Mouse (Mus musculus): ENCODE data around the gene Vamp3. TPM values are rescaled to one million over a fixed set of nuclear protein-coding genes. Genes with fewer than 3 reads are reported as not detected.

Vamp3 gene
- polyA plus RNA-seq, 1 experiment from 2014 or later: 43.2 TPM

DNA sequence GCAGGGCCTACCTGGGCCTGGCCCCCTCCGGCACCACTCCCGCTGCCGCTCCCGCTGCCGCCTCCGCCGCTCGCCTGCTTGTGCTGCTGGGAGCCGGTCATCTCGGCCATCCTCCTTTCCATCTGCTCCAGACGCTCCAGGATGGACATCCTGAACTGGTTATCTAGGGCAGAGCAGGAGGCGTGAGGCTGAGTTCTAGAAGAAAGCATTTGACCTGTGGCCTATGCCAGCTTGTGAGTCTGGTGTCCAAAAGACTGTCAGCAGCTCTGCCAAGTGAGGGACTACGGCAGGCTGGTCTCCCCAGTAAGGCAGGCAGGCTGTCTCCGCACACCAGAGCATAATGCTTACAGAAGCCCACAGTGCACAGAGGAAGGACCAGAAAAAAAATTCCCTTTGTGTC is 31.1 kb upstream of the Vamp3 start:
- H3K27me3 ChIP-seq (ENCODE audit: control insufficient read depth, insufficient read depth, low read length): no peaks in the 10 kb centered on the region
- no peak overlapping the region for H3K4me3 ChIP-seq (replicated peaks; ENCODE audit: low read length)
- 88% methylated on average over 14 of the region's 14 CpGs for WGBS
- no peak overlapping the region for H3K9ac ChIP-seq
- peaks cover 48% of the 10 kb centered on the region for H3K36me3 ChIP-seq (replicated peaks; ENCODE audit: control insufficient read depth, insufficient read depth)
- no peaks in the 10 kb centered on the region for H3K9me3 ChIP-seq (ENCODE audit: control insufficient read depth, low read length)
- ATAC-seq (ENCODE audit: low FRiP score) (no peak), DNase-seq (ENCODE audit: low spot score) (no peak)
- H3K27ac ChIP-seq: no peak overlapping the region
- no peak overlapping the region for H3K4me2 ChIP-seq (replicated peaks)
- no peaks in the 10 kb centered on the region for H3K4me1 ChIP-seq (replicated peaks; ENCODE audit: control insufficient read depth, insufficient read depth, low read length)

DNA sequence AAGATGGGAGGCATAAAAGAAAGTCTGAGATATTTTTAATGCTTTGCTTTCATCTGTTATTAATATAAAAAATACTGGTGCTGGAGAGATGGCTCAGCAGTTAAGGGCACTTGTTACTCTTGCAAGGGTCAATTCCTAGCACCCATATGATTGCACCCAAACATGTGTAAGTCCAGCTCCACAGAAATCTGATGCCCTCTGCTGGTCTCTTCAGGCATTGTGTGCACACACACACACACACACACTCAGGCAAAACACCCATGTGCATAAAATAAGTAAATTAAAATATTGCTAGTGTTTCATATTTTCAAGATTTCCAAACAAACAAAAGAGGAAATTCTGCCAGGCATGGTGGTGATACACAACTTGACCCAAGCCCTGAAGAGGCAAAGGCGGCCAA is 29.6 kb upstream of the Vamp3 start:
- Histone ChIP-seq H3K36me3 (replicated peaks; ENCODE audit: control insufficient read depth, insufficient read depth) (peaks cover 63% of the 10 kb centered on the region), H3K27ac (no peak overlapping the region), H3K4me3 (replicated peaks; ENCODE audit: low read length) (no peak overlapping the region), H3K27me3 (ENCODE audit: control insufficient read depth, insufficient read depth, low read length) (no peaks in the 10 kb centered on the region), H3K4me1 (replicated peaks; ENCODE audit: control insufficient read depth, insufficient read depth, low read length) (no peaks in the 10 kb centered on the region), H3K9ac (no peak overlapping the region), H3K9me3 (ENCODE audit: control insufficient read depth, low read length) (no peaks in the 10 kb centered on the region), H3K4me2 (replicated peaks) (no peak overlapping the region)
- DNase-seq (ENCODE audit: low spot score) (no peak), ATAC-seq (ENCODE audit: low FRiP score) (no peak)
- 100% methylated on average over 1 of the region's 1 CpGs for WGBS

DNA sequence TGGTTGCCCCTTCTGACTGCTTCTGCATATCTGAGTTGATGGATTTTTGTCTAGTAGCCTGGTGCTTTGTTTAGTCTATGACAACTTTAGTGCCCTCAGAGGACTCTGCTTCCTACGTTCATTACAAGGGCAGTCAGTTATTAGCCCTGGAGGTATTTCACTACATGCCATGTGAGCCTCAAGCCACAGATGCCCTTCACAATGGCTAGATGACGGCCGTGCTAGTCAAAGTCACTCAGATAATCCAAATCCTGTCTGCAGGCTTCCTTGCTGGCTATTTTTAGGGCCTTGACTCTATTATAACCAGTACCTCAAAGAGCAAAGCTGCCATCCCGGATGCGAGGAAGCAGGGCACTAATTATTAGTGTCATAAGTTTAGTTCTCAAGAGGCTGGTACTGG is 25.3 kb upstream of the Vamp3 start:
- Histone ChIP-seq H3K9me3 (ENCODE audit: control insufficient read depth, low read length) (no peaks in the 10 kb centered on the region), H3K4me2 (replicated peaks) (no peak overlapping the region), H3K27ac (no peak overlapping the region), H3K36me3 (replicated peaks; ENCODE audit: control insufficient read depth, insufficient read depth) (peaks cover 98% of the 10 kb centered on the region), H3K4me1 (replicated peaks; ENCODE audit: control insufficient read depth, insufficient read depth, low read length) (no peaks in the 10 kb centered on the region), H3K4me3 (replicated peaks; ENCODE audit: low read length) (no peak overlapping the region), H3K9ac (no peak overlapping the region), H3K27me3 (ENCODE audit: control insufficient read depth, insufficient read depth, low read length) (no peaks in the 10 kb centered on the region)
- DNase-seq (ENCODE audit: low spot score): no peak
- no peak for ATAC-seq (ENCODE audit: low FRiP score)
- 79% methylated on average over 5 of the region's 5 CpGs for WGBS

DNA sequence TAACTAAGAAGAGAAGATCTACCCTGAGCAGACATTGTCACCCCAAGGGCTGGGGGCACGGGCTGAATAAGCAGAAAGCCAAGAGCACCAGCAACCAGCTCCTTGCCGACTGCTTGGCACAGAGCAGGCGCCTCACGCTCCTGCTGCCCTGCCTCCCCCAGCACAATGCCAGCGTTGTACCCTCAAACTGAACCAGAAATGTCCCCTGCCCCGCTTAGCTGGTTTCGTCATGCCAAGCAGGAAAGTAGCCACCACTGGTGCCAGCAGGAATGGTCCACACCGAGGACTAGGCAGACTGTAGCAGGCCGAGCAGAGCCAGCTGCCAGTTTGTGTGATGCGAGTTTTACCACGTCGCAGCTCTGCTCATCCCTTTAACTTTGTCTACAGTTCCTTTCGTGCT is 24.2 kb upstream of the Vamp3 start:
- Histone ChIP-seq H3K36me3 (replicated peaks; ENCODE audit: control insufficient read depth, insufficient read depth) (peaks cover 100% of the 10 kb centered on the region), H3K9ac (no peak overlapping the region), H3K27me3 (ENCODE audit: control insufficient read depth, insufficient read depth, low read length) (no peaks in the 10 kb centered on the region), H3K9me3 (ENCODE audit: control insufficient read depth, low read length) (no peaks in the 10 kb centered on the region), H3K4me2 (replicated peaks) (no peak overlapping the region), H3K4me3 (replicated peaks; ENCODE audit: low read length) (no peak overlapping the region), H3K4me1 (replicated peaks; ENCODE audit: control insufficient read depth, insufficient read depth, low read length) (no peaks in the 10 kb centered on the region), H3K27ac (no peak overlapping the region)
- DNase-seq (ENCODE audit: low spot score) (no peak), ATAC-seq (ENCODE audit: low FRiP score) (no peak)
- 92% methylated on average over 13 of the region's 13 CpGs for WGBS

DNA sequence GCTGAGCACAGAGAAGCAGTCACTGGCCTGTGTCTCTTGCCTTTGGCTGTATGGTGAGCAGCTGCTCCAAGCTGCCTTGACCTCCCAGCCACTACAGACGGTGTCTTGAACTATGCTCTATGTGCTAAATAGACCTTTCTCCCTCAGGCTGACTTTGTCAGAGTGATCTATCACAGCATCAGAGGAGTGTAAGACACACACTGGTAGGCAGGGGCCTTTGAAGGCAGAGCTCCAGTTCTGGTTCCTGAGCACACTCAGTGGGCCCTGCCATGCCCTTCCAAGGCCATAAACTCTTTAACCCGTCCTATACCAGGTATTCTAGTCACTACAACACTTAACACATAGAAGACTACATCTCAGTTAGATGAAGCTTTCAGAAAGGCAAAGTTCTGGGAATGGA is 23.6 kb upstream of the Vamp3 start:
- no peak overlapping the region for H3K4me3 ChIP-seq (replicated peaks; ENCODE audit: low read length)
- WGBS: 75% methylated on average over 2 of the region's 2 CpGs
- no peak overlapping the region for H3K4me2 ChIP-seq (replicated peaks)
- no peak overlapping the region for H3K9ac ChIP-seq
- no peaks in the 10 kb centered on the region for H3K4me1 ChIP-seq (replicated peaks; ENCODE audit: control insufficient read depth, insufficient read depth, low read length)
- ATAC-seq (ENCODE audit: low FRiP score) (no peak), DNase-seq (ENCODE audit: low spot score) (no peak)
- no peaks in the 10 kb centered on the region for H3K27me3 ChIP-seq (ENCODE audit: control insufficient read depth, insufficient read depth, low read length)
- H3K27ac ChIP-seq: no peak overlapping the region
- H3K9me3 ChIP-seq (ENCODE audit: control insufficient read depth, low read length): no peaks in the 10 kb centered on the region
- peaks cover 100% of the 10 kb centered on the region for H3K36me3 ChIP-seq (replicated peaks; ENCODE audit: control insufficient read depth, insufficient read depth)

DNA sequence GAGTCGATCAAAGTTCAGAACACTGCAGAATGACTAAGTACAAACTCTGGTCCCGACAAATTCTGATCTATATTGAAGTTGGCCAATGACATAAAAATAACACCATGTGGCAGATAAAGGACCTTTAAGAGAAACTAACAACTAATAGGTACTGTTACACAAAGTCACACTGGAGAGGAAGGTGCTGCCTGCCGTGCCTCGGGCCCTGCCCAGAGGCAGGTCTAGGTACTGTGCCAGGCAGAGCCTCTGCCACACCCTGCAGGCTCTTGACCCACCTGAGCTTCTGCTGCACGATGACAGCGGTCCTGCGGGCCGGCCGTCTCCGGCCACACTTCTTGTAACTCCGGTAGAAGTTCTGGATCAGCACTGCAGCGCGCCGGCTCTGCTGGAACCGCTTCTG is 17.1 kb upstream of the Vamp3 start:
- H3K27me3 ChIP-seq (ENCODE audit: control insufficient read depth, insufficient read depth, low read length): no peaks in the 10 kb centered on the region
- peaks cover 100% of the 10 kb centered on the region for H3K36me3 ChIP-seq (replicated peaks; ENCODE audit: control insufficient read depth, insufficient read depth)
- H3K4me2 ChIP-seq (replicated peaks): no peak overlapping the region
- DNase-seq (ENCODE audit: low spot score) (no peak), ATAC-seq (ENCODE audit: low FRiP score) (no peak)
- H3K9me3 ChIP-seq (ENCODE audit: control insufficient read depth, low read length): no peaks in the 10 kb centered on the region
- H3K27ac ChIP-seq: no peak overlapping the region
- WGBS: 95% methylated on average over 15 of the region's 15 CpGs
- H3K4me3 ChIP-seq (replicated peaks; ENCODE audit: low read length): no peak overlapping the region
- no peak overlapping the region for H3K9ac ChIP-seq
- H3K4me1 ChIP-seq (replicated peaks; ENCODE audit: control insufficient read depth, insufficient read depth, low read length): no peaks in the 10 kb centered on the region; the same call in 1 of the 2 replicates

DNA sequence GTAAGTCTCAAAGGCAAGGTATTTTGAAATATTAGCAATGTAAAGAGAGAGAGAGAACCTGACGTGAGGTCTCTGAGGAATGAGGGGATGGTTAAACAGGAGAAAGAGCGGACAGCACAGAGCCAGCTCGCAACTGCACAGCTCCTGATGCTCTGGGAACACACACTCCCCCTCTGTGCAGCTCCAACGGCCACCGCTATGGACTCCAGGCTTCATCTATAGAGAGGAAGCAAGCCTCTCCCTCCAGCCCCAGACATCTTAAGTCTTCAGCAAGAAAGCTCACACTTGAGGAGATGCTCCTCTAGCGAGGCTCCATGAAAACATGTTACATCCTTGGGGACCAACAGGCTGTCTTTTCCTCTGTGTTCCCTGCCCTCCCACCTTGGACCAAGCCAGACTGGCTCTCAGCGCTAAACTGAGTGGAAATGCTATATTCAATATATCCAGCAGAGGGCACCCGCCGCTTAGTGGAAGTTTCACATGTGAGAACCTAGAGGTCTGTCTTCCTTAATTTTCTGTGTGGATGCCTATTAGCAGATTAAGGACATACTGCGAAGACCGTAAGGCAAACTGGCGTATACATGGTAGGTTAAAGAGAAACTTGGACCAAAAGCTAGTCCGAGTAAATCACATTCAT is 15.5 kb upstream of the Vamp3 start:
- H3K36me3 ChIP-seq (replicated peaks; ENCODE audit: control insufficient read depth, insufficient read depth): peaks cover 100% of the 10 kb centered on the region
- peak; percentile 82 for DNase-seq (ENCODE audit: low spot score)
- H3K9me3 ChIP-seq (ENCODE audit: control insufficient read depth, low read length): no peaks in the 10 kb centered on the region
- WGBS: 55% methylated on average over 13 of the region's 13 CpGs
- no peaks in the 10 kb centered on the region for H3K27me3 ChIP-seq (ENCODE audit: control insufficient read depth, insufficient read depth, low read length)
- no peak overlapping the region for H3K4me2 ChIP-seq (replicated peaks)
- no peaks in the 10 kb centered on the region; the same call in 1 of the 2 replicates for H3K4me1 ChIP-seq (replicated peaks; ENCODE audit: control insufficient read depth, insufficient read depth, low read length)
- H3K27ac ChIP-seq: no peak overlapping the region
- no peak overlapping the region for H3K9ac ChIP-seq
- peak; percentile 65; the same call in 1 of the 2 replicates for ATAC-seq (ENCODE audit: low FRiP score)
- H3K4me3 ChIP-seq (replicated peaks; ENCODE audit: low read length): no peak overlapping the region

DNA sequence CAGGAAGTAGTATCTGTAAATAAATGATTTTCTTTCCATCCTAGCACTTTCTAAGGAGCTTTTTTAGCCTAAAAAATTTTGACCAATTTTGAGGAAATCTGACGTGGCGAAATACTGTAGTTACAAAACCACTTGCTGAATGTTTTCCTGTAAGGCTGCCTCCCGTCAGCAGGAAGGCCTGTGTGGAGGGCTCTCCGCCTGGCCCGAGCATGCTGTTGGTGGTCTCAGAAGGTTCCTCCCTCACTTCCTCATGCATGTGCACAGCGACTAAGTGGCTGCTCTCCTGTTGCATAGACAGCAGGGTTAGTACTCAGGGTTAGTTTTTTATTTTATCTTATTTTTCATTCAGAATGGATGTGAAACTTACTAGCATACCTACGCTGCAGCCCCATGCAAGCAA is 13.2 kb upstream of the Vamp3 start:
- Histone ChIP-seq H3K27me3 (ENCODE audit: control insufficient read depth, insufficient read depth, low read length) (no peaks in the 10 kb centered on the region), H3K4me3 (replicated peaks; ENCODE audit: low read length) (no peak overlapping the region), H3K9ac (no peak overlapping the region), H3K27ac (no peak overlapping the region), H3K36me3 (replicated peaks; ENCODE audit: control insufficient read depth, insufficient read depth) (peaks cover 100% of the 10 kb centered on the region), H3K4me1 (replicated peaks; ENCODE audit: control insufficient read depth, insufficient read depth, low read length) (no peaks in the 10 kb centered on the region; the same call in 1 of the 2 replicates), H3K9me3 (ENCODE audit: control insufficient read depth, low read length) (no peaks in the 10 kb centered on the region), H3K4me2 (replicated peaks) (no peak overlapping the region)
- 87% methylated on average over 7 of the region's 7 CpGs for WGBS
- ATAC-seq (ENCODE audit: low FRiP score): no peak
- no peak for DNase-seq (ENCODE audit: low spot score)

DNA sequence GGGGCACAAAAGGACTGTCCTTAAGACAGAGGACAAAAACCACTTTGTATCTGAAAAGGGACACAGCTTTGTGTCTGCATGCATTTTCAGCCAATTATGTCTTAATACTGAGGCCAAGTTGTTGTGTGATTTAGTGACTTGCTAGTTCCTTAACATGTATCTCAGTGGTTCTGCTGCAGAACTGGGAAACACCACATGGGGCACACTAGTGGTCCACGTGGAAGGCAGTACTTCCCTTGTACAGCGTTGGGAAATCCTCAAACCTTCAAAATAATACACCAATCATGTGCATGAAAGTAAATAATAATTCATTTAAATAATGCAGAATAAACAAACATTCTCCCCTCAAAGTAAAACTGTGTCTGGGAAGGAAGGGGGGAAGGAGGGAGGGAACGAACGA is 11.0 kb upstream of the Vamp3 start:
- H3K4me3 ChIP-seq (replicated peaks; ENCODE audit: low read length): no peak overlapping the region
- no peak overlapping the region for H3K4me2 ChIP-seq (replicated peaks)
- H3K4me1 ChIP-seq (replicated peaks; ENCODE audit: control insufficient read depth, insufficient read depth, low read length): no peaks in the 10 kb centered on the region; the same call in 1 of the 2 replicates
- no peaks in the 10 kb centered on the region for H3K9me3 ChIP-seq (ENCODE audit: control insufficient read depth, low read length)
- ATAC-seq (ENCODE audit: low FRiP score) (no peak), DNase-seq (ENCODE audit: low spot score) (no peak)
- no peak overlapping the region for H3K27ac ChIP-seq
- peaks cover 96% of the 10 kb centered on the region for H3K36me3 ChIP-seq (replicated peaks; ENCODE audit: control insufficient read depth, insufficient read depth)
- no peaks in the 10 kb centered on the region for H3K27me3 ChIP-seq (ENCODE audit: control insufficient read depth, insufficient read depth, low read length)
- 75% methylated on average over 4 of the region's 4 CpGs for WGBS
- H3K9ac ChIP-seq: no peak overlapping the region

DNA sequence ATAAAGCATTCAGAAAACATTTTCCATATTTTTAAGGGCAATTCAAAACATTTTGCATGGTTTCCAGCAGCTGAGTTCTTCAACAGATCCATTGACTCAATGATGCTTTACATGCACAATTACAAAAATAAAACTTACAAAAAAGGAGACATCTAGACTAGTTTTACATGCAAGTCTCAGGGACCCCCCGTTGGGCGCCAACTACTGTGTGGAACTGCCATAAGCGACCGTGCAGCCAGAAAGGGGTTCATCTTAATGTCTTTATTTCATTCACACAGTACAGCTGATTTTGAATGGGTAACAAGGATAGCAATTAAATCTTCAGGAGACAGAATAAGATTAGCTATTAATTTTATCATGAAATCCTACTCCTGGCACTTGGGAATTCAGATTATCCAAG is 1.8 kb upstream of the Vamp3 start:
- H3K4me1 ChIP-seq (replicated peaks; ENCODE audit: control insufficient read depth, insufficient read depth, low read length): peaks cover 20% of the 10 kb centered on the region
- no peak overlapping the region for H3K4me2 ChIP-seq (replicated peaks)
- H3K9ac ChIP-seq: no peak overlapping the region
- H3K27me3 ChIP-seq (ENCODE audit: control insufficient read depth, insufficient read depth, low read length): no peaks in the 10 kb centered on the region
- WGBS: 88% methylated on average over 4 of the region's 4 CpGs
- ATAC-seq (ENCODE audit: low FRiP score): no peak
- DNase-seq (ENCODE audit: low spot score): no peak
- H3K36me3 ChIP-seq (replicated peaks; ENCODE audit: control insufficient read depth, insufficient read depth): peaks cover 52% of the 10 kb centered on the region
- no peak overlapping the region for H3K4me3 ChIP-seq (replicated peaks; ENCODE audit: low read length)
- H3K9me3 ChIP-seq (ENCODE audit: control insufficient read depth, low read length): no peaks in the 10 kb centered on the region
- H3K27ac ChIP-seq: no peak overlapping the region
